Mouse (Mus musculus) brown adipose tissue, adult 24 weeks (tissue): ENCODE data around the gene Tut7. TPM values are rescaled to one million over a fixed set of nuclear protein-coding genes. Genes with fewer than 3 reads are reported as not detected.

ENCODE experiments used
- H3K27ac ChIP-seq: fragments of 200-500 bp; replicated peaks from 2 replicates; pipeline ENCODE4 v1.5.1; 2012; ENCODE audit warnings: low read depth, mild to moderate bottlenecking, low read length
- H3K4me1 ChIP-seq: fragments of 200-500 bp; 2 replicates; pipeline ENCODE4 v1.6.1; 2012; ENCODE audit warnings: low read length, mixed read lengths; ENCODE audit not compliant: control insufficient read depth, insufficient read depth, insufficient read length
- H3K4me3 ChIP-seq: fragments of 200-500 bp; 2 replicates; pipeline ENCODE4 v1.5.1; 2012; ENCODE audit warnings: low read depth, mild to moderate bottlenecking, low read length, moderate library complexity; ENCODE audit not compliant: insufficient read depth
- polyA plus RNA-seq: library from polyadenylated mRNA; stranded (reverse); fragments of >200 nt; gene quantifications from 2 replicates; pipeline ENCODE4 v1.2.4, GENCODE M21; 2012; ENCODE audit not compliant: missing spikeins, insufficient read depth, insufficient read length

Tut7 gene
- polyA plus RNA-seq, 1 experiment, result 51.0 TPM

DNA sequence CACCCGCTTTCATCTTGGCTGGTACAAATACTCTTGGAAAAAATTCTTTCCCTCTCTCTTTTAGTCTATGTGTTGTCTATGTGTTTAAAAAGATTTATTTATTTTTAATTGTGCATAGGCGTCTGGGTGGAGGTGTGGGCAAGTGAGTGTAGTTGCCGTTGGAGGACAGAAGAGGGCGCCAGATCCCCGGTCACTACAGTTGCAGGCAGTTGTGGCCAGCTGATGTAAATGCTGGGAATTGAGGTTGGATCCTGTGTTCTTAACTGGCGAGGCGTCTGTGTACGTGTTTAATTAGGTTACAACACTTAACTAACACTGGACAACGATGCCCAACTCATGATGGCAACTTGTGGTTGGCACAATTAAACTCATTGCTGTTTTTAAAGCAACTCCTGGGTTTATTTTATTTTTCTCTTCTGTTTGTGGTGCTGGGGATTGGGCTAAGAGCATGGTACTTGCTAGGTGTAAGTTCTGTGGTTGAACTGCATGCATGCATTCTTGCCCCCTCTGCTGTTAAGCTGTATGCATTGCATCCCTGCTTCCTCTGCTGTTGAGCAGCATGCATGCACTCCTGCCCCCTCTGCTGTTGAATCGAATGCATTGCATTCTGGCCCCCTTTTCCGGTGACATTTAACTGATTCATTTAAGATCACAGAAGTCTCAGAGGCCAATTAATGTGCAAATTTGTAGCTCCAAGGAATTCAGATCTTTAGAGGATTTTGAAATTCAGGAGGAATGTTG is 17.7 kb upstream of the Tut7 start:
- Histone ChIP-seq H3K4me1 (no peaks in the 10 kb centered on the region), H3K4me3 (no peak overlapping the region)

DNA sequence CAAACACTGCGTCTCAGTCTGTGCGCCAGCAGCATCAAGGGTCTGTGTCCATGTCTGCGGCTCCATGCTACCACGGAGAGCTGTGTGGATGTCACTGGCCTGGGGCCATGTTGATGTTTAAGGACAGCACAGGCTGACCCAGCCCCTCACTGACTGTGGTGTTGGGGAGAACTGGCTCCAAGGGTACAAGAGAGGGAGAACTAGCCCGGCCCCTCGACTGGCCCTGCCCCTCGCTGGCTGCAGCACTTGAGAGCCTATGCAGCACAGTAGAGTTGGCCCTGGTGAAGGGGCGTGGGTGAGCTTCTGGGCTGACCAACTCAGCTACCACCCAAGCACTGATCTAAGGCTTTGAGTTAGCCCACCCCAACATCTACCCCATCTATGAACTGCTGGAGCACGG is 16.4 kb upstream of the Tut7 start:
- Histone ChIP-seq H3K4me1 (no peaks in the 10 kb centered on the region), H3K27ac (no peak overlapping the region), H3K4me3 (no peak overlapping the region)

More for the DNA sequence above, 17.7 kb upstream of the Tut7 start:
- H3K27ac ChIP-seq, result no peak overlapping the region

DNA sequence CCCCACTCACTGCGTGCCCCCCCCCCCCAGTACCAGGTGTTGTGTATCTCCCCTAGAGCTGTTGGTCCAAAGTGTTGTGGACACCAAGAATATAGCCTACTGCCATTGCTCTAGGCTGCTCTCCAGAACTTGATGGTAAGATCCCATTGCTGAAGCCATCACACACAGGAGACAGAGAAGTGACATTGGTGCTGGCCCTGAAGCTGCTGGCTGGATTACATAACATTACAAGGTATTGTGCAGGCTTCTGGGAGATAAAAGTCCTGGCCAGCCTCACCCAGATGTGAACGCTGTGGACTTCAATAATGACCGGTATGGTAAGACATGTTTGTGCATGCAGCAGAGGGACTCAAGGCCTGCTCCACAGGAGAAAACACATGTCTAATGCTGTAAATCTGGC is 15.5 kb upstream of the Tut7 start:
- Histone ChIP-seq H3K4me1 (no peaks in the 10 kb centered on the region), H3K4me3 (no peak overlapping the region), H3K27ac (no peak overlapping the region)

DNA sequence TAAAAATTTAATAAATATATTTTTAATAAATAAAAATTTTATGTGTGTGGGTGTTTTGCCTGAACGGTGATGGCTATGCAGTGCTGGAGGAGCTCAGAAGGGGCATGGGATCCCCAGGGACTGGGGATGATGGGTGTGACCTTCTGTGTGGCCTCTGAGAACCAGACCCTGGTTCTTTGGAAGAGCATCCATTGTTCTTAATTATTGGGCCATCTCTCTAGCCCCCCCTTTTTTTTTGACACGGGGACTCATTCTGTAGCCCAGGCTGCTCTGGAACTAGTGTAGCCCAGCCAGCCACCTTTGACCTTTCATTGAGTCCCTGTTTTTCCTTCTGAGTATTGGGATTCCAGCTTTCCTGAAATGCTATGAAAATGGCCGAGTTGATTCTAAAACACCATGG is 13.9 kb upstream of the Tut7 start:
- no peak overlapping the region for H3K4me3 ChIP-seq
- H3K27ac ChIP-seq, result no peak overlapping the region
- no peaks in the 10 kb centered on the region for H3K4me1 ChIP-seq

DNA sequence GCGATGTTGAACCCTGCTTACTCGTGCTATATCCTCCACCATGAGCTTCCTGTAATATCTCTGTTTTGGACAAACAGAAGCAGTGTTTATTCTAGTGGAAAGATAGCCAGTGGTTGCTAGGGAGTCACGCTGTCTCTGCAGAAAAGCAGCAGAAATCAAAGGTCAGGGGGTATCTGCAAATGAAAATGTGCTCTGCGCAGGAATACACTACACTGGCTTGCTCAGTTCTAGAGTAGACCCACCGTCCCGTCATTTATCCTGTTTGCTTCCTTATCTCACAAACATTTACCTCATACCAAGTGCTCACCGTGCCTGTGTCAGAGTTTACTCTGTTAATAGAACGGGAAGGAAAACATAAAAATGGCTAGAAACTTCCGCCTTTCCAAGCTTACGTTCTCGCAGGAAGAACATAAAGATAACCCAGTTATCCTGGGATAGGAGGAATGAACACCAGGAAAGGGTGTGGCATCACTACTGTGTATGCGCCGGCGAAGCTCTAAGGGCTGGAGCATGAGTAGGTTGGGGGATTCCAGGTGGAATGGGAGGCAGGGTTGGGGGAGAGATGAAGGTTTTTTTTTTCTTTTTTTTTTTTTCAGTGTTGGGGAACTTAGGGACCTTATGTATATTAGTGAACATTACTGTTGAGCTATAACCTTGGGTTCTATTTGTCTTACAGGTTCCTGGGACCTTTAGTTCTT is 13.3 kb upstream of the Tut7 start:
- no peak overlapping the region for H3K4me3 ChIP-seq

DNA sequence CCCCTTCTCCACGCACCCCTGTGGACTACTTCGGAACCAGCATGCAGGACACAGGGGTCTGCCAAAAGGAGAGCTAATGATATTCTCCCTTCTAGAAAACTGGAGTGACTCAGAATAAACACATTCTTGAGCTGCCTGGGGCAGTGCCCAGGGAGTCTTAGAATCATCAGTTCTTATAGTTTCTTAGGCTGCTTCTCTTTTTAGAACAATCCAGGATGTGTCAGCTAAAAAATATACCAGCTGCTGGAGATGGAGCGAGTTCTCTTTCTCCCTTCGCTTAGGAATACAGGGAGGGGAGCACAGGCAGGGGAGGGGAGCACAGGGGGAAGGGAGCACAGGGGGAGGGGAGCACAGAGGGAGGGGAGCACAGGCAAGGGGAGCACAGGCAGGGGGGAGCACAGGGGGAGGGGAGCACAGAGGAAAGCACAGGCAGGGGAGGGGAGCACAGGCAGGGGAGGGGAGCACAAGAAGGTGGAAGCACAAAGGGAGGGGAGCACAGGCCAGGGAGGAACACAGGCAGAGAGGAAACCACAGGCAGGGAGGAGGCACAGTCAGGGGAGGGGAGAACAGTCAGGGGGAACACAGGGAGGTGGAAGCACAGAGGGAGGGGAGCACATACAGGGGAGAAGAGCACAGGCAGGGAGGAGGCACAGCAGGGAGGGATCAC is 12.0 kb upstream of the Tut7 start:
- Histone ChIP-seq H3K4me1 (no peaks in the 10 kb centered on the region), H3K27ac (peak overlapping the region; percentile 8; the same call in 1 of the 2 replicates), H3K4me3 (no peak overlapping the region)

More for the DNA sequence above, 13.3 kb upstream of the Tut7 start:
- Histone ChIP-seq H3K27ac (peak overlapping the region; percentile 39; the same call in 1 of the 2 replicates), H3K4me1 (no peaks in the 10 kb centered on the region)

DNA sequence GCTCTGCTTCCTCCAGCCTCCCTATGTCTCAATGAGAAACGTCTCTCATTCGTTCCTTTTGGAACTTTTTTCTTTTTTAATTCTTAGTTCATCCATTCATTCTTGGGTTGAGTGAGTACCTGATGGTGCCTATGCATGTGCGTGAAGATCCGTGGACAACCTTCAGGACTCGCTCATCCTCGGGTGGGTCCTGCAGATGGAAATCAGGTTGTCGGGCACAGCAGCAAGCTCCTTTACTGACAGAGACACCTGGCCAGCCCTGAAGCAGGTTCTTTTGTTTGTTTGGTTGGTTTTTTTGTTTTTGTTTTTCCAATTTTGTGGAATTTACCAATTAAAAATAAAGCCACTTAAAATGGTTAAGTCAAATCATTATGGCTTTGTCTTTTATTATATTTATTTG is 9.9 kb upstream of the Tut7 start:
- no peaks in the 10 kb centered on the region for H3K4me1 ChIP-seq
- no peak overlapping the region for H3K4me3 ChIP-seq
- H3K27ac ChIP-seq, result no peak overlapping the region

DNA sequence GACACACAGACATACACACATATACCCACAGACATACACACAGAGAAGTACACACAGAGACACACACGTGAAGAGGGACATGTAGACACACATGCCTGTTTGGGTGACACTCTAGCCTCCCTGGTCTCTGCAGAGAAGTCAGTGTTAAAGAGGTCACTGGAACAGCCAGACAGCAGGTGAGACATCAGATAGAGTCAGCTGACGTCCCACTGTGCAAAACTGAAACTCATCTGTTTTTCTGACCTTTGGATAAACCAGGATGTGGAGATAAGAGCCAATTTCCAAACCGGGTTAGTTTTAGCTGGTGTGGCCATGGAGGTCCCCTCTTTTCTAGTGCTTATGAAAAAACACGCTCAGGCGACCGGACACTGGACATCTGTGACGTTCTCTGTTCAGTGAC is 9.5 kb upstream of the Tut7 start:
- H3K4me1 ChIP-seq, result no peaks in the 10 kb centered on the region
- H3K4me3 ChIP-seq, result no peak overlapping the region
- H3K27ac ChIP-seq, result no peak overlapping the region

DNA sequence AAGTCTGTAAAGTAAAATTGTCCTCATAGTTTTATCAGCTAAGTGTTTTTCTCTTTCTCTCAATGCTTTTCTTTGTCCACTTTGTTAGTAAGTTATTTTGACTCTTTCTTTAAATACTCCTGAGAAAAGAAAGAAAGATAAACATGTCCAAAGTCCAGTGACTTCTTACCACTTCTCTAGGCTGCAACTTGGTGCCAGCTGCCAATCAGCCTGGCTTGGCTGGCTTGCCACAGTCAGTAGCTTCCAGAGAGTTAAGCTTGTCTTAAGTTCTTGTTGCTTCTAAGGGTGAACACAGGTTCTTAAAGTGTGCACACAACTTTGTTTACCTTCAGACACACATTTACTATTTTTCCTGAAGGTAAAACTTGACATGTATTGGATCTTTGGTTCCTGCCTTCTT is 3.0 kb upstream of the Tut7 start:
- Histone ChIP-seq H3K4me3 (no peak overlapping the region), H3K27ac (no peak overlapping the region), H3K4me1 (peaks cover 4% of the 10 kb centered on the region; the same call in 1 of the 2 replicates)

DNA sequence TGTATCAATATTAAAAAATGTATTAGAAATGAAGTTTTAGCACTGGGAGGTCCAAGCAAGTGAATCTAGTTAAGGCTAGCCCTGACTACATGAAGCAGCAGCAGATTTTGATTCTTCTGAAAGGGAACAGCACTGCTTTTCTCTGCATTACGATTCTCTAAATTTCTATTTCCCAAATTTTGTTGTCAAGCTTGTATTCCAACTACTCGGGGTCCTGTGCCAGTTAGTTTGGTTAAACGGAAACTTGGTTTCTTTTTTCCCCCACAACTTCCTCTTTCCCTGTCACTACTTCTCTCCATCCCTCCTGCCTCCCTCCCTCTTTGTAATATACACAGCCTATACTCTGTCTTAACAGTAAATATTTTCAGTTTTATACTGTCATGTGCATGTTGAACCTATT is 2.1 kb downstream of the Tut7 start:
- Histone ChIP-seq H3K27ac (no peak overlapping the region), H3K4me1 (peaks cover 13% of the 10 kb centered on the region), H3K4me3 (peak overlapping the region; percentile 6; the same call in 1 of the 2 replicates)

DNA sequence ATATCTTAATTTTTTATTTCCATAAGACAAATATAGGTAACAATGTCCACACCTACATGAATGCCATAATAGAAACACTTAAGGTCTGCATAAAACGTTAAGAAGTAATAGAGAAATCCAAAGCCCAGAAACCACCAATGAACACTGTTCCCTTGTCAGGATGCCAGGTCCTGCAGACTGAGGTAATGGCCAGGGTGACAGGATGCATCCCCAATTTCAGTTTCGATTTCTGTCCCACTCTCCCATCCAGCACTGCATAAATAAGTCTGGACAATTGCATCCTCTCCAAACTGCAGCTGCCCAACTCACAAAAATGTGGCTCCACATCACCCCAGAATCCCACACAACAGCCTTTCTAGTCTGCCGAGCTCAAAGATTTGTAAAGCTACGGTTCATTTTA is 2.8 kb downstream of the Tut7 start:
- H3K4me1 ChIP-seq, result peaks cover 13% of the 10 kb centered on the region
- 0 out of 2 replicates have a peak overlapping the region, but pooled peaks have one; percentile 33 for H3K27ac ChIP-seq
- peak overlapping the region; percentile 39 for H3K4me3 ChIP-seq

DNA sequence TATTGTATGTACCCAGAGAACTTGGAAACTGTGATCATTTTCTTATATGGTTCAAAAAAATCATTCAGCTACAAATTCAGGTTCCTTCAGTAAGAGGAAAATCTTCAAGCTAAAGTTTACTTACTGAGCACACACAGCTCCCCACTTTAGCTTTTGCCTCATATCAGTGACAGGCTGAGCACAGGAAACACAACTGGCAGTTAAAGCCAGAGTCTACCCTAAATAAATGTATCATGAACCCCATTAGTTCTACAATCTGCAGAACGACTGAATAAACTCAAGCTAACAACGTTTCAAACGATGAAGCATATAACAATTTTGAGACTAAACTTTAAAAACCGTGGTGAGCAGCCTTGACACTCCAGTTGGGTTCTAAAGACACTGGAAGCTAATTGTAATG is 5.6 kb downstream of the Tut7 start:
- H3K4me3 ChIP-seq, result no peak overlapping the region
- H3K4me1 ChIP-seq, result peaks cover 13% of the 10 kb centered on the region
- H3K27ac ChIP-seq, result no peak overlapping the region

DNA sequence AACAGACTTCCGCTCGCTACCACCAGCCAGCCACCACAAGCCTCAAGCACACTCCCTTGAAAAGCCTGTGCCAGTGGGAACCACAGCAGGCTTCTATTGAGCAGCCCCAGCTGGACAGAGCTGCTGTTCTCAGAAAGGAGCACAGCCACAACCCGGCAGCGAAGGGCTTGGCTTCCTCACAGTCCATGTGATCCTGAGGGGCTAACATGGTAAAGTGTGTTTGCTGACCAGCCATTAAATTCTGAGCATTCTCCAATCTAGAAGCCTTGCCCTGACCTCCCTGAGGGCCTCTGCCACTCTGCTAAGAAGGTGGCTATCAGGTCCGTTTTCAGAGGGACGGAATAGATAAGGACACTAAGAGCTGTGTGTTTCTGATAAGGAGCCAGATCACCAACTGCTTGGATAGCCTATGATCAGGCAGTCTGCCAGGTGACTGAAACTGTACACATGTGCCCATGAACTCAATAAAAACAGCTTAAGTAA is 8.8 kb downstream of the Tut7 start:
- H3K4me3 ChIP-seq, result no peak overlapping the region
- H3K4me1 ChIP-seq, result peaks cover 5% of the 10 kb centered on the region; the same call in 1 of the 2 replicates
- no peak overlapping the region for H3K27ac ChIP-seq

DNA sequence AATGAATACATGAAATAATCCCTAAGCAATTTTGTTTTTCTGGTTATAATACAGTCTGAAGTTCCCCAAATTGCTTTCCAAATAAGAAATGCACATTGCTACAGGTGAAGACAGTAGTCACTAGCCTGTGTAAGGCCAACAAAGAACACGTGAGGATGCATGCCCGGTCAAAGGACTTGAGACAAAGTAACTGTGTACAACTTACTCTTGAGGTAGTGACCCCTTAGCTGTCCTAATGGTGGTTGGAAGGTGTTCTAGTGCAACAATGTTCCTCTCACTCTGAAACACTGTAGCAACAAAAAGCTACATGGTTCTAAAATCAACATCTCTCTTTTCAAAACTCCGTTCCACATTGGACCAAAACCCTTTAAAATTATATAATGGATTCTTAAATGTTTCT is 11.4 kb downstream of the Tut7 start:
- Histone ChIP-seq H3K4me1 (no peaks in the 10 kb centered on the region), H3K27ac (no peak overlapping the region), H3K4me3 (no peak overlapping the region)

DNA sequence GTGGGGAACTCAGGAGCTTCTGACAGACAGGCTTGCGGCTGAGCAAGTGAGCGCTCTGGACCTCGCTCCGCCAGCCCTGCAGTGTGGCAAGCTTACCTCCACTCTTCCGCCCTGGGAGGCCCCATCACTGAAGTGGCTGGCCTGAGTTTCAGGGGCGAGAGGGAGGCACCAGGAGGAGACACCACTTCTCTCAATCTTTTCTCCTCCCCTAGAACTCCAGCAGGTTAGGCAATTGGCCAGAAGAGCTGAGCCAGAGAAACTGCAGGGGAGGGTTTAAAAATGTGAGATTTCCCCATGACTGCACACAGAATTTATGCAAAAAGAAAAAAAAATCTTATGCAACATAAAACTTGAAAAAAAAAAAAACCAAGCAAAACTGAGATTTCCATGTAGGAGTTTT is 21.9 kb downstream of the Tut7 start:
- Histone ChIP-seq H3K4me1 (no peaks in the 10 kb centered on the region), H3K4me3 (no peak overlapping the region), H3K27ac (no peak overlapping the region)
